Mouse (Mus musculus): ENCODE results near the gene Mmp20. TPM values are rescaled to one million over a fixed set of nuclear protein-coding genes. Genes with fewer than 3 reads are reported as not detected.

The Mmp20 gene
- total RNA-seq, 2 experiments from 2014 or later = not detected

DNA sequence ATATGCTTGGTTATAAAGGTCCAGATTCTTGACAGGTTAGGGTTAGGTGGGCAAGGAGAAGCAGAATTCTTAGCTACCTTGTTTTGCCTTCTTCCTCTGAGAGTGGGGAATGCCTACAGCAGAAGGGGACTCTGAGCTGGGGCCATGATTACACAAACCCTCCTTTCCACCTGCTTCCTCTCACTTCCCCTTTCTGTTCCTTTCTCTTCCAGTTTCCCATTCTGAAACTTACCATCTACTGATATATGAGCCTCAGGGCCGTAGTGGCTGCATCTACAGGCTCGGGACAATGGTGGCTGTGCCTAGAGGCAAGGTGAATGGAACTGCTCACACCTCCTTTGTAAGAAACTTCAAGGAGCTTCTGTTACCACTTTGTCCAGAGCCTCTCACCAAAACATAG, 58.0 kb downstream of the Mmp20 start:
- DNase-seq = no peak
- intact Hi-C loops (cut with DNase I) = no loop called here

- intact Hi-C loops (cut with DNase I) = no loop called here
- no peak for DNase-seq
Observed at GRCm38 (mm10) chr9:7689799-7690198, 61.8 kb downstream of the Mmp20 start.

GRCm38 (mm10) chr9:7691790-7692189, 63.8 kb downstream of the Mmp20 start, which contains the start of gene Mmp7:
Gene Mmp7 (plus strand): TSS chr9:7692090.
- no peak for DNase-seq
- intact Hi-C loops (cut with DNase I) = no loop called here

DNA sequence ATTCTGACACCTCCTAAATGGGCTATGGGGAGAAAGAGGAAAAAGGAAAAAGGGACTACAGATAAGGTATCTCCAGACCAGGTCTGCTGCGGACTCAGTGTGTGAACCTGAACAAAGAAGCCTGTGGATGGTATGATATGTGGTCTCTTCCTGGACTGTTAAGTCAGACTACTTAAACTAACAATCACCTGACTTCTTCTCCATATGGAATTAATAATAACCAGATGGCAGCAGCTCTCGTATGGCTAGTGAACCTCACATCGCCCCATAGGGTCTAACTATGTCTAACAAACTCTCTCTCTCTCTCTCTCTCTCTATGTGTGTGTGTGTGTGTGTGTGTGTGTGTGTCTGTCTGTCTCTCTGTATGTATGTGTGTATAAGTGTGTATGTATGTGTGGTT, 65.9 kb downstream of the Mmp20 start:
- intact Hi-C loops (cut with DNase I) = no loop called here

GRCm38 (mm10) chr9:7695646-7696045, 67.6 kb downstream of the Mmp20 start:
- no peak for DNase-seq
- intact Hi-C loops (cut with DNase I) = no loop called here

More for the DNA sequence above, 65.9 kb downstream of the Mmp20 start:
- DNase-seq = no peak

GRCm38 (mm10) chr9:7708698-7709097, 80.7 kb downstream of the Mmp20 start:
- no peak for DNase-seq

DNA sequence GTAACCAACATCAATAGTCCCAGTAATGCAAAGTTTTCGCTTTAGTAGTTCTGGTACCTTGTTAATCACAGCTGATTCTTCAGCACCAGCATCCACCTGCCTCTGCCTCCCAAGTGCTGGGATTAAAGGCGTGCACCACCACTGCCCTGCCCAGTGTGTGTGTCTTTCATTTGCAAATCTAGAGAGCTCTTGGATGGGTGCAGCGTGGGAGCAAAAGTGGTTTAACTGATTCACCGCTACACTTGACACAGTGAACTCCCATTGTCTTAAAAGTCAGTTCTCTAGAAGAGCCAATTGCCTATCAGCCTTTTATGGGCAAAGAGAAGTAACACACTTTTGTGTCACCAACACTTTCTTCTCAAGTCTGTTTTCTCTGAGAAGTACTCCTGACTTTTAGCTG, 83.2 kb downstream of the Mmp20 start:
- intact Hi-C loops (cut with DNase I) = loop anchor here (10.0 kb wide), 1 partner anchor 144 kb away; no protein-coding TSS in a partner anchor
- DNase-seq = no peak

More at GRCm38 (mm10) chr9:7708698-7709097, 80.7 kb downstream of the Mmp20 start:
- intact Hi-C loops (cut with DNase I) = no loop called here

- DNase-seq = peak; percentile 8
- intact Hi-C loops (cut with DNase I) = loop anchor here (1.0 to 10.0 kb wide), 2 partner anchors 141 to 183 kb away; no protein-coding TSS in a partner anchor
Observed at GRCm38 (mm10) chr9:7714062-7714907, 86.3 kb downstream of the Mmp20 start.

DNA sequence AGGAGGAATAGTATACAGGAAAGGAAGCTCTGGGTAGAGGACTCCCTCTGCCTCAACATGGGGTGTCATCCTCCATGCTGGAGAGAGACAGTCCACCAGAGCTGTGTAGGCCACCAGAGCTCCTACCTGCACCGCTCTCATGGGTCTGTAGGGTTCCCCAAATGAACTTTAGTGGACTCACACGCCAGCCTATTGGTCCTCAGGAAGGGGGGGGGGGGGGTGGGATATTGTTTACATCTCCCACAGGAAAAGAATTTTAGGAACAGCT, 86.8 kb downstream of the Mmp20 start:
- intact Hi-C loops (cut with DNase I) = loop anchor here (1.0 to 10.0 kb wide), 2 partner anchors 140 to 182 kb away; no protein-coding TSS in a partner anchor
- DNase-seq = no peak

DNA sequence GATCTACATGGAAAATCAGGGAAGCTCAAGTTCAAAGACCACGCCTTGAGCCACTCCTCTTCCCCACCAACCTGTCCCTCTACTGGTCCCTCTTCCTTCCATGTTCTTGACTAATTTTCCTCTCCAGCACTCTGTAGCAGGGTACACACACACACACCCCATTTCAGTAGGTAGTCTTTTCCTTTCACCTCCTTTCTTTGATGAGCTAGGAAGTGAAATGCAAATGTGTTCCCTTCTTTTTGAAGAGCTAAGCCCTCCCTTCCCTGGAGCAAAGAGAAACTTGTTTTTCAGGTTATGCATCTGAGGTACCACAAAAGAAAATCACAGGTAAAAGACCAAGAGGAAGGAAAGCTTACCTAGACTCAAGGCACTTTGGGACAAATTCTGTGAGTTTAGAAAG, 93.5 kb downstream of the Mmp20 start:
- DNase-seq = no peak
- intact Hi-C loops (cut with DNase I) = no loop called here

Other genes with a start within 250 kb of the Mmp20 start
- not detected for gene Mmp1b, start 240.2 kb upstream of the Mmp20 start, total RNA-seq (2021)
- not detected for gene Mmp3, start 182.4 kb upstream of the Mmp20 start, total RNA-seq (2021)
- gene Mmp10, start 125.9 kb upstream of the Mmp20 start, total RNA-seq (2021) = not detected
- gene Mmp8, start 69.8 kb upstream of the Mmp20 start, total RNA-seq (2021) = not detected
- not detected for gene Mmp27, start 56.8 kb upstream of the Mmp20 start, total RNA-seq (2021)
- gene Mmp7, start 63.9 kb downstream of the Mmp20 start, total RNA-seq (2021) = not detected
- gene Tmem123, start 135.8 kb downstream of the Mmp20 start, total RNA-seq (2021) = 10 to 100 TPM in 1 of 2 experiments, 1 to 10 TPM in 1; 9.6 to 10.1 TPM
- 10 to 100 TPM; 28.1 to 30.5 TPM for gene Birc2, start 208.8 kb downstream of the Mmp20 start, total RNA-seq (2021)
- 1 to 10 TPM; 1.8 to 3.4 TPM for gene Birc3, start 245.0 kb downstream of the Mmp20 start, total RNA-seq (2021)

Data from left cerebral cortex, postnatal 4 days (tissue).